Mouse (Mus musculus) 3134 (cell line): ENCODE data around the gene Ak5.

Source experiments
- DNase-seq: peaks from one replicate; pipeline ENCODE4 v3.0.0-alpha.2; 2011; ENCODE audit warnings: low spot score; ENCODE audit not compliant: insufficient read length; ENCODE audit errors: extremely low read depth

Ak5 gene

DNA sequence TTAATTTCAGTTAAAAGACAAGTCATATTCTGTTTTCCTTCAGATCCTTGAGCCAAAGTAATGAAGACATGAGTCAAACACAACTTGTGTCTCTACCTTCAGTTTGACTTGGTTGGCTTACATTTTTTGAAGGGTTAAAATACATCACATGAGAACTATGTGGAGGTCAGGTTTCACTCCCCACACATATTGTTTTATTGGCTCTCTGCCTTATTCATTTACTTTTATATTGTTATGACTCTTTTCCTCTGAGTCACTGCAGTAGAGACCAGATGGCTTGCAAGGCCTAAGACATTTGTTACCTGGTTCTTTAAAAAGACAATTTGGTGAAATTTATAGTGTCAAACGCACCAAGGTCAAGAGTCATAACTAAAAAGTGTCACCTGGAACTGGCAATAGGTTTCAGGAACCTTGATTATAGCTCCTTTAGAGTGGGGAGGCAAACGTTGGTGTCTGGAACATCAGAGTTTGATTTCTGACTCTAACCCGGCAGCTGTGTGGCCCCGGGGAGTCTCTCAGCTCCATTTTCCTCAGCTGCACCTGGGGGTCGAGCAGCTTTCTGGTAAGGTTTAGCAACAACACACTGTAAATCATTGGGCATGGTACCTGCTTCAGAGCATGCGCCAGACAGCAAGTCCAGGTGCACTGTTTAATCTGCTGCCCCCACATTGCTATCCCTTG lies 145.4 kb downstream of the Ak5 start:
- peak; percentile 48 for DNase-seq

DNA sequence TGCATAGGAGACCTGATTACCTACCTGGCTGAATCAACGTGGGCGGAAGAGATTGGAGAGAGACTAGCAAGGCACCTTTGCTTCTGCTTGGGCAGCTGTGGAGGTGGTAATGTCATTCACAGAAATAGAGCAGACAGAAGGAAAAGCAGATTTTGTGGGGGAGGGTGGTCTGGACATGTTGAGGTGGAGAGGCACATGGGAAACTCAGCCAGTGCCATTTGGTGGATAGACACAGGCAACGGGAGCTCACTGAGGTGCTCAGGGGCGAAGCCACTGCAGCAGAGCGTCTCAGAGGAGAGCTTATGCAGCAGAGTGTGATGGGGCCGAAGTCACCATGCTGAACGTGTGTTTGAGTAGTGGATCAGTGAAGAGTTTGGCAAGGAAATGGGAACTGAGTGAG lies 147.1 kb downstream of the Ak5 start:
- no peak for DNase-seq

DNA sequence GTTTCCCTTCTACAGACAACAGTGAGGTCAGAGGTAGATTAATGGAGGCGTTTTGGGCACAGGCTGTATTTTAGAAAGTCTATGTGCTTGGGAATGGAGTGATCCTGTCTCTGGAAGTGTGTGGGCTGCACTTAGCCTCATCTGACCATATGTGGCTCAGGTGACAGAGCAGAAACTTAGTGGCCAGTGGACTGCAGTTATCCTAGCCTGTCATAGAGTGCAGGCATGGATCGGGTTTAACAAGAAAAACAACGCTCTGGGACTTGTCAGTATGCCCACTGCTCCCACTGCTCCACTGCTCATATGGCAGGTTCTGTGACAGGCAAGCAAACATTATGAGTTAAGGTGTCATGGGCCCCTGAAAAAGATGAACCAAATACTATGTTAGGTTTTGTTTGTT lies 148.1 kb downstream of the Ak5 start:
- no peak for DNase-seq

- peak; percentile 76 for DNase-seq
Observed at GRCm38 (mm10) chr3:152519556-152519955, 148.6 kb downstream of the Ak5 start.

DNA sequence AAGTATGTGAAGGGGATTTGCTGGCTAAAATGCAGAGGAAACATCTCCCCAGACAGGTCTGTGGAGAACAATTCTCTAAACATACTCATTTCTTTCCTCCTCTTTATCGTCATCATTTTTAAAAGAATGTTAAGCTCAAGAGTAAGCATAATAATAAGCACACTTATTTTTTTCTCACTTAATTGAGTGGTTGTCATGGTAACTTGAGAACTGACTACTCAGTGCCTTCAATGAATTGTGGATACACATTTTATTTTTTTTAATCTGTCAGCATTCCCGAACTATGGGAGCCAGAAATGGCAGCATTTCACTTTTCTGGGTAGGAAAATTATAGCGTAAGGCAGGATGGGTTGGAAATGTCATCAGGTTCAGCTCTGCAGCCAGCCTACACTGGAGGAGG lies 151.6 kb downstream of the Ak5 start:
- no peak for DNase-seq

- no peak for DNase-seq
Observed at GRCm38 (mm10) chr3:152515959-152516358, 152.2 kb downstream of the Ak5 start.

- DNase-seq: peak; percentile 84
Observed at GRCm38 (mm10) chr3:152512517-152512916, 155.6 kb downstream of the Ak5 start.

DNA sequence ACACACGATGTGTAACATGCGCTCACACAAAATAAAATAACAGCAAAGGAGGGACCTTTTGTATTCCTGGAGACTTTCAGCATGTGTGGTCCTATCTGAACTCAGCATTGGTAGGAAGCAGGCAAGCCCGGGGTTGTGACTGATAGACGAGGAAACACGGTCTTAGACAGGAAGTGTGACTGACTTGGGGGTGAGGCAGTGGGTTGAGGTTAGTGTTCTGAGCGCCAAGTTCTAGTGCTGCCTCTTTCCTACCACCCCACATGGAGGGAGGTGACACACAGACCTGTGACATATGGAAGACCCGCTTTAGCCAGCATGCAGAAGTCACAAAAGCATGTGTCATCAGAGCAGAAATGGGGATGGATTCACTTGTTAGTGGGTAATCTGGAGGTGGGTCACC lies 158.9 kb downstream of the Ak5 start:
- DNase-seq: no peak

GRCm38 (mm10) chr3:152508419-152508993 lies 159.7 kb downstream of the Ak5 start:
- no peak for DNase-seq

GRCm38 (mm10) chr3:152507900-152508299 lies 160.3 kb downstream of the Ak5 start:
- DNase-seq: peak; percentile 71

GRCm38 (mm10) chr3:152498968-152499696 lies 169.0 kb downstream of the Ak5 start:
- DNase-seq: no peak

GRCm38 (mm10) chr3:152497842-152498241 lies 170.3 kb downstream of the Ak5 start:
- DNase-seq: no peak

DNA sequence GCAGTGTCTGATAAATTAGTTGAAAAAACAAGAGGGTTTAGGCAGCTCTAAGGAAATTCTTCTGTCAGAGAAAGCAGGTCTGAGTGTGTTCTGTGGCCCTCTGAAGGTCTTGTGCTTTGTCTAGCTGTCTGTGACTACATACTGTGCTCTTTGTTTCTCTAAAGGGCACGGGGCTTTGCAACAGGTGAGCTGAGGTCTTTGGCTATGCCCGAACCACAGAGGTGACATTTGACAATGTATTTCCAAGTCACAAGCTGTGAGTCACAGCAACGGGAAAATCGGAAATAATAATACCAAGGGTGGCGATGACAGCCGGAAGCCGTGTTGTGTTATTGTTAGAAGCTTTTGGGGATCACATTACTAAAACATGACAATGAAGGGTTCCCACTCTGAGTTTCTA lies 171.1 kb downstream of the Ak5 start:
- DNase-seq: no peak

DNA sequence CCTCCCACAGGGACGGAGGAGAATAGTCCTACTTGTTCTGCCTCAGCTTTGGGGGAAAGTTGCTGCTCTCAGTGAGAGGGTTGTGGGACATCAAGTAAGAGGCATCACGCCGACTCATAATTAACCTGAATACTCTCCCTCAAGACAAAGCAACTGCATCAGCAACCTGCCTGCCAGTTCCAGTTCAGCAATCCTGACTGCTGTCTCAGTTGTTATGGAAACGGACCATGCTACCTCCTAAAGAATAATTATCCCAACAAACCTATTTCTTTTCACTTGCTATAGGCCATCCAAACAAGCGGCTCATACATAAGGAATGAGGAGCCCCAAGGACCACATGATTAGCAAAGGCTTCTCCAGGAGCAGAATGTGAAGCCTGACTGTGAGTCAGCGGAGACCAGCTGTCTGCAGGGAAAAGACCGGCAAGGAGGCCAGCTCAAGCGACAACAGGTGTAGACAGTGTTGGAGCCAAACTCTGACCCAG lies 172.7 kb downstream of the Ak5 start:
- no peak for DNase-seq

DNA sequence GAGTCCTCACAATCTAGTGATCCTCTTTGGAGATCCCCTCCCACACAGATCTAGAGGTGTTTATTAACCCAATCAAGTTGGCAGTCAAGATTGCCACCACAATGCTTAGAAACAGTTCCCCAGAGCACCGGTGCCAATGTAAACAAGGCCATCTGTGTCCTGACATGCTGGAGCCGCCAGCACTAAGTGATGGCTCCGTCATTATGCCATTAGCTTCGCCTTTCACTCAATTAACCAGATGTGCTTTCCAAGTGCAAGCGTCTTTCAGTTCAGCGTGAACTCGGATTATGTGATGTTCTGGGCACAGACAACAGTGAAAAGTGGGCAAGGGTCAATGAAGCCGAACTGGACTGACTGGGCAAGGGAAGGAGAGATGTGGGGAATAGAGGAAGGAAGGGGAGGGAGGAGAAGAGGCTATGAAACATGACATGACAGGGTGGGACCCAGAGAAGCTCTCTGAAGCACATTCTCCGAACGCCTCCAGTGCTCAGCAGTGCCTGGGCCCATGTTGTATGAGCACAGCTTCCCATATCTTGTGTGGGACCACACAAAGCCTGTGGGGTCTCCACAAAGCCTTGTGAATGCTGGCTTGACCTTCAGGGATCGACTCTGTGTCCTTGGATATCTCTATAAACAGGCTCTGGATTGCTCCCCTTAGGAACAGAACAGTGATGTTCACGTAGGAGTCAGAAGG lies 173.3 kb downstream of the Ak5 start:
- DNase-seq: no peak

DNA sequence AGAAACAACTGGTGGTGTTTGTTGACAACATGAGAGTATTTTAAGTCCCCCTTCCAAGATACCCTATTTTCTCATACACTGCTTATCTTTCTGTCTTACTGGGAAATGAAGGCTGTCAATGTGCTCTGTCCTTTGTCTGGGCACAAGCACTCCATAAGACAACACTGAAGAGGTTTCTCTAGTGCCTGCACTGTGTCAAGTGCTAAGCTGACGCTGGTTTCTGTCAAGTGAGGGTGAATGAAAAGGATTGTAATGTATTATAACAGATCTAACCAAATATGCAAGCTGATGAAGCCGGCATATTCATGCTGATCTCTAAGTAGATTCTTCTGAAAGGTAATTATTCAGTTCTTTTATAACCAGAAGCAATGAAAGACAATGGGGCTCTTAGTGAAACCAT lies 174.3 kb downstream of the Ak5 start:
- DNase-seq: no peak

DNA sequence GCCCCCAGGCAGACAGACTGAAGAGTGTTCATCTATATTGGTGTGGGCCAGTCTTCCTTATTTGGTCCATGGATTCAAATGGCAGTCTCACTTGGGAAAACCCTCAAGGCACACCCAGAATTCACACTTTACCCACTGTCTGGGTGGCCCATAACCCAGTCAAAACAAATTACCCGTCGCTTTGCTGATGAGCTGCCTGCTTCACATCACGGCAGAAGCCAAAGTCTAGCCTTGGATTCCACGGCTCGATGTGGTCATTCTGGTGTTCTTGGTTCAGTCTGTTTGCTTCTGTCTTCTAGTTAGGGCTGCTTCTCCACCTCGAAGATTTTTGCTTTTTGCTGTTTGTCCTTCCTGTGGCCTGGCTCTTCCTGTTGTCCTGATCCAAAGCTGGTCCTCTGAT lies 175.9 kb downstream of the Ak5 start:
- no peak for DNase-seq

GRCm38 (mm10) chr3:152490423-152490822 lies 177.7 kb downstream of the Ak5 start:
- no peak for DNase-seq

- DNase-seq: no peak
Observed at GRCm38 (mm10) chr3:152488964-152489363, 179.2 kb downstream of the Ak5 start.

DNA sequence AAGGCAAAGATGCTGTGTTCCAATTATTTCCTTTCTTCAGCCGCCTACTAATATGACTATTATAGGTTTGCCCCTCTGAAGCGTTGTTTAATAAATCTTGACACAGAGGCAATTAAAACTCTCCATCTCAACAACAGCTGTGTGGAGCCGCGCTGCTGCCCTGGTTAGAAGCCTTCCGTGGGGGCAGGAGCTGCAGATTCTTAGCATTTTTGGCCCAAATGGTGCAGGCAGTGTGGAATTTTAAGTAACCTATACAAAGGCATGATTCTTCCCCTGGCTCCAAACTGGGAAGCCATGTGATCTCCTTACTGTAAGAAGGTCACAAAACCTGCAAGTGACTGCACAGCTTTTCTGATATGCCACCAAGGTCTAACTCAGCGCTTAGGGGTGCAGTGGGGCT lies 184.0 kb downstream of the Ak5 start:
- no peak for DNase-seq

DNA sequence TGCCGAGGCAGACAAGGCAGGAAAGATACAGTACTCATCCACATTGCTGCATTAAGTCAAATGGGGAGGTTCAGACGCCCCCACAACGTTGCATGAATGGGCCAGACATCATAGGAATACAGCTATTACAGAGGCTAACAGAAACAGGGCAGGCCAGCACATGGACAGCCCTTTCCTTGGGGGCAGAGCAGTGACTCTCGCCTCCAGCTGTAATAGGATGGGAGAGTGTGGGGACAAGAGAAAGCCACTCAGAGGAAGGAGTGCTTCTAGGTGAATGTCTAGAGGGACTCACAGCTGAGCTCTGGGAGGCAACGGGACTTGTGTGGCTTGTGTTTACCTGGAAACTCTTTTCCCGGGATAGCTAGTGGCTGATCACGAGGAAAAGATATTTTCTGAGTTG lies 184.4 kb downstream of the Ak5 start:
- DNase-seq: no peak
